Mouse (Mus musculus) heart, embryonic 15.5 days (tissue): ENCODE data around the gene Tma7. TPM values are rescaled to one million over a fixed set of nuclear protein-coding genes. Genes with fewer than 3 reads are reported as not detected.

Source experiments
- ATAC-seq: fragments of 200-750 bp; cut with Nextera tagmentation; replicated peaks from 2 replicates; pipeline ENCODE4 v1.8.0; 2017; ENCODE audit warnings: low read depth, moderate TSS enrichment; ENCODE audit not compliant: insufficient number of reproducible peaks, insufficient read depth, low FRiP score
- H3K27ac ChIP-seq: fragments of 300-500 bp; sonication (generic); 2 replicates; pipeline ENCODE4 v1.5.1; 2015; ENCODE audit warnings: mild to moderate bottlenecking, inconsistent platforms
- H3K27me3 ChIP-seq: fragments of 300-500 bp; sonication (generic); 2 replicates; pipeline ENCODE4 v1.6.1; 2015; ENCODE audit warnings: inconsistent platforms
- H3K36me3 ChIP-seq: fragments of 300-500 bp; sonication (generic); 2 replicates; pipeline ENCODE4 v1.6.1; 2015; ENCODE audit warnings: mild to moderate bottlenecking, inconsistent platforms
- H3K4me1 ChIP-seq: fragments of 300-500 bp; sonication (generic); replicated peaks from 2 replicates; pipeline ENCODE4 v1.6.1; 2015; ENCODE audit warnings: inconsistent platforms
- H3K4me2 ChIP-seq: fragments of 300-500 bp; sonication (generic); 2 replicates; pipeline ENCODE4 v1.6.1; 2015; ENCODE audit warnings: inconsistent platforms, mild to moderate bottlenecking, moderate library complexity
- H3K4me3 ChIP-seq: fragments of 300-500 bp; sonication (generic); 2 replicates; pipeline ENCODE4 v1.5.1; 2015; ENCODE audit warnings: mild to moderate bottlenecking, inconsistent platforms
- H3K9ac ChIP-seq: fragments of 300-500 bp; sonication (generic); 2 replicates; pipeline ENCODE4 v1.6.1; 2015; ENCODE audit warnings: mild to moderate bottlenecking, inconsistent platforms
- H3K9me3 ChIP-seq: fragments of 300-500 bp; sonication (generic); replicated peaks from 2 replicates; pipeline ENCODE4 v1.6.1; 2016; ENCODE audit warnings: inconsistent platforms
- WGBS: fragments of 180-500 bp; shearing (Covaris S2); methylation state at CpG from one replicate; pipeline ENCODE4 v1.1.7; 2015; ENCODE audit warnings: mixed read lengths; 5-methylcytosine and 5-hydroxymethylcytosine counted together
- polyA plus RNA-seq: library from polyadenylated mRNA; unstranded; fragments of >200 nt; fragmentation: Nextera tagmentation; extraction: Ambion mirVana; gene quantifications from 2 replicates; pipeline ENCODE4 v1.2.1, GENCODE M21; 2015

The Tma7 gene
- polyA plus RNA-seq, 1 experiment from 2014 or later = 539 TPM

DNA sequence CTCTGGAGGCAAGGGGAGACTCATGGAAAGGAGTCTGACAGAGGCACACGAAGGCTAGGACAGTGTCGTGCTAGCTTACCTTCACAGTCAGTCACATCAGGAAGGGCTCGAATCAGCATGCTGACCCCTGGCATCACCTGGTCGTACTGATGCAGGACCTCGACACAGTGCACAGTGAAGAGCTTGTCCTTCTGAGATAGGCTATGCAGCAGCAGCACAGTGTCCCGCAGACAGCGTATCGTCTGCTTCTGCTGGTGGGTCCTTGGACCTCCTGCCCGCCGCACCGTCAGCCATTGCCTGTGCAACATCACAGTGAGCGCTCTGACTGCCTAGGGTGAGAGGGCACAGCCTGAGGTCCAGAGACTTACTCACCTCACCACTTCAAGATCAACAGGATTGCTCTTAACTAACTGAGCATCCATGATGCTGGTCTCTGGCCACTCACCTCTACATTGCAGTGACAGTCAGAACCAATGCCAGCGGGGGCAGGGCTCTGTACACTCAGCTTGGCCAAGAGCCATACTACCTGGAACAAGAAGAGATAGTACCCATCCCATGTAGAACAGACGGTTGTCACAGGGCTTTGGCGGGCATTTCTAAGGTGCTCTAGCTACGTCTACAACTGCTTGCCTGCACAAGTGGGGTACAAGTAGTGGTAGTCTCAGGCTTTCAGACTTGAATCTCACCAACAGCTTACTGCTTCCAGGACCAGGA, 22.0 kb downstream of the Tma7 start:
- Histone ChIP-seq H3K27me3 (no peaks in the 10 kb centered on the region), H3K27ac (peak overlapping the region; percentile 92; the same call in 1 of the 2 replicates), H3K36me3 (peaks cover 31% of the 10 kb centered on the region)

DNA sequence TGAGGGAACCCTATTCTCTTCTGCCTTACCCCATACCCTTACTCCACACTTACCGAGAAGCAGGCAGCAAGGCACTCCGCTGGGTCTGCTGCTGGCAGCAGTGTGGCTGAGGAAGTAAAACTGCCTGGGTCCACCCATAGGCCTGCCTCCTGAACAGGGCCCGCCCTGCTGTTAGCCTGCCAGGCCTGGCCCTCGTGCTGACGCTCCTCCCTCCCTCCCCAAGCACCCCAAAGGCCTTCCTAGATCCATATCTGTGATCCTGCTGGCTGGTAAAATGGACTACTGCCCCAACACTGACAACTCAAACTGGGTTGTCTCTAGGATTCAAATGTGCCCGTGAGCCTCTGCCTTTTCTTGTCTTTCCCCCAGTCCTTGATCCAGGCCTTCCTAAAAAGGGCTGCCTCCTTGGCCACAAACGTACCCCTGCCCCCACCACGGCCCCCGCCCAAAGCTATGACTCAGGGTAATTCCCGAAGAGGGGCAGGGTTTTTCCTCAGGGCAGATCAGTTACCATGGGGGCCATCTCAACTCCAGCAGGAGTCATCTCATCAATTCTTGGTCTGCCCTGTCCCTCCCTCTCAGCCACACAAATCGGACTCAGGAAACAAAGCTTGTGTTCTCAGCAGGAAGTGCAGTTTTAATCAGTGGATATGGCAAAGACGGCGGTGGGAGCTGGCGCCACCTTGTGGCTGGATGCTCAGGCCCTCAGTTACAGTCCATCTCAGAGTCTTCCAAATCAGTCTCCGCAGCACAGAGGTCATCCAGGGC, 23.1 kb downstream of the Tma7 start, which contains the start of gene Trex1:
Trex1 (minus strand) TSS at position 599 of the 768 bp plus-strand sequence.
- Histone ChIP-seq H3K36me3 (peaks cover 20% of the 10 kb centered on the region), H3K4me2 (peak within 1 kb of the TSS; percentile 69), H3K27me3 (no peaks in the 10 kb centered on the region), H3K4me3 (peak within 1 kb of the TSS; percentile 50), H3K9me3 (no peaks in the 10 kb centered on the region), H3K4me1 (peaks cover 36% of the 10 kb centered on the region), H3K27ac (peak within 1 kb of the TSS; percentile 92), H3K9ac (peak within 1 kb of the TSS; percentile 56)
- peak; percentile 83 for ATAC-seq
- 6% methylated on average over 15 of the region's 15 CpGs for WGBS

More for the DNA sequence above, 22.0 kb downstream of the Tma7 start:
- Histone ChIP-seq H3K4me3 (no peak overlapping the region), H3K9ac (no peak overlapping the region), H3K9me3 (no peaks in the 10 kb centered on the region), H3K4me1 (peaks cover 25% of the 10 kb centered on the region), H3K4me2 (no peak overlapping the region)
- 87% methylated on average over 16 of the region's 16 CpGs for WGBS
- ATAC-seq = no peak

DNA sequence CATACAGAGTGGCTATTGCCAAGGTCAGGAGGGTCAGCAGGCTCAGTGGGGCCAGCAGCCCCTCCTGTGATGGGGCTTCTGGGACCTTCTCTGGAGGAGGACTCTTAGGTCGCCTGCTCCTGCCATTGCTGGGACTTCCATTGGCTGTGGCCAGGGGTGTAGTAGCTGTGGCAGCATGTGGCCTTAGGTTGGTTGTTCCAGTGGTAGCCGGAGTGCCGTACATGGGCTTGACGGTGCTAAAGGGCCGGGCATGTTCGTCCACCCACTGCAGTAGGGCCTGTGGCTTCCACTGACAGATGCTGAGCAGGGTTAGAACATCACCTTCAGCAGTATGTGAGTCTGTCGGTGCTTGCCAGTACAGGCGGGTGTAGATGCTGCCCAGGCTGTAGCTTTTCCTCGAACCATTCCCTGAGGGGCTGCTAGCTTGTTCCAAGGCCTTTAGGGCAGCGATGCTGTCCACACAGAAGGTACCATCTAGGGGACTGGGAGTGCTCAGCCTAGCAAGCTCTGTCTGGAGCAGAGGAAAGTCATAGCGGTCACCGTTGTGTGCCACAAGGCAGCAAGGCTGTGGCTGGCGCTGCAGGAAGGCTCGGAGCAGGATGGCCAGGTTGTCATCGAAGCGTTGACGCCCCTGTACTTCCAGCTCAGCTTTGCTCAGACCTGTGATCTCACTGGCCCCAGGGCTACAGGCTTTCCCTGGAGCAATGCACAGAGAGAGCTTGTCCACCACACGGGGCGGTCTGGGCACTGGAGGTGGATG, 24.2 kb downstream of the Tma7 start:
- Histone ChIP-seq H3K9me3 (no peaks in the 10 kb centered on the region), H3K9ac (peak overlapping the region; percentile 56; the same call in 1 of the 2 replicates), H3K4me3 (peak overlapping the region; percentile 50), H3K27me3 (no peaks in the 10 kb centered on the region), H3K27ac (peak overlapping the region; percentile 92), H3K36me3 (peaks cover 16% of the 10 kb centered on the region), H3K4me2 (peak overlapping the region; percentile 69; the same call in 1 of the 2 replicates), H3K4me1 (peaks cover 36% of the 10 kb centered on the region)
- 89% methylated on average over 19 of the region's 19 CpGs for WGBS
- no peak for ATAC-seq

DNA sequence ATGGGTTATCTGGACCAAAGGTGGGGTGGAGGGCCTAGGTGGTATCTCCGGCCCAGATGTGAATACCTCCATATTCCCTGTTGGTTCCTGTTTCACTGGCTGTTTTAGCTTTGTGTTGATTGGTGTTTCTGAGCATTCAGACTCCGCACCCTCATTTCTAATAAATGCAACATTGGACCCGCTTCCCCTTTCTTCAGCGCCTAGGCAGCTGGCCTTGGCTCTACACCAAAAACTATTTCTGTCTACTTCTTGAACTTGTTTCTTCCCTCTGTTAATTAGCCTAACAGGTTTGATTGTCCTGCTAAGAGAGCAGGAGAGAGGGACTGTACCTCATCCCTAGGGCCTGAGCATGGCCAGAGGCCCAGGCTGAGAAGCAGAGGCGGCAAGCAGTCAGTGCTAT, 24.8 kb downstream of the Tma7 start:
- peak overlapping the region; percentile 22; the same call in 1 of the 2 replicates for H3K27ac ChIP-seq
- no peak overlapping the region for H3K4me3 ChIP-seq
- no peaks in the 10 kb centered on the region for H3K9me3 ChIP-seq
- no peak for ATAC-seq
- peaks cover 16% of the 10 kb centered on the region for H3K36me3 ChIP-seq
- peaks cover 36% of the 10 kb centered on the region for H3K4me1 ChIP-seq
- 0 out of 2 replicates have a peak overlapping the region, but pooled peaks have one; percentile 69 for H3K4me2 ChIP-seq
- H3K9ac ChIP-seq = no peak overlapping the region
- no peaks in the 10 kb centered on the region for H3K27me3 ChIP-seq
- 87% methylated on average over 5 of the region's 5 CpGs for WGBS

DNA sequence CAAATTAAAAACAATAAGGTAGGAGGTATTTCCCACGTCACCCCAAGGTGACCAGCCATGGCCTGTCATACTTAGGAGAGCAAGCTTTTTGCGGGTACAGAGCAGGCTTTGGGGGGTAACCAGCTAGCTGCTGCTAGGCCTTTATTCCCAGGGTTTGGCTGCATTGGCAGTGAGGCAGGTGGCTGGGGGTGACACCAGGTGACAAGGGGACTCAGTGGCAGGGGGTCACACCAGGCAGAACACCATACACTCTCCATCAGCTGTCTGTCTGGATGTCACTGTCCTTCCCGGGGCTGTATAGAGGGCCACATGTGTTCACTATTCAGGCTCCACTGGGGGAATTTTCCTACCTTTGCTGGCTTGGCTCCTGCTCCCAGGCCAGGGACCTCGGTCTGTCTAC, 25.5 kb downstream of the Tma7 start:
- ATAC-seq = no peak
- WGBS = 83% methylated on average over 4 of the region's 4 CpGs

DNA sequence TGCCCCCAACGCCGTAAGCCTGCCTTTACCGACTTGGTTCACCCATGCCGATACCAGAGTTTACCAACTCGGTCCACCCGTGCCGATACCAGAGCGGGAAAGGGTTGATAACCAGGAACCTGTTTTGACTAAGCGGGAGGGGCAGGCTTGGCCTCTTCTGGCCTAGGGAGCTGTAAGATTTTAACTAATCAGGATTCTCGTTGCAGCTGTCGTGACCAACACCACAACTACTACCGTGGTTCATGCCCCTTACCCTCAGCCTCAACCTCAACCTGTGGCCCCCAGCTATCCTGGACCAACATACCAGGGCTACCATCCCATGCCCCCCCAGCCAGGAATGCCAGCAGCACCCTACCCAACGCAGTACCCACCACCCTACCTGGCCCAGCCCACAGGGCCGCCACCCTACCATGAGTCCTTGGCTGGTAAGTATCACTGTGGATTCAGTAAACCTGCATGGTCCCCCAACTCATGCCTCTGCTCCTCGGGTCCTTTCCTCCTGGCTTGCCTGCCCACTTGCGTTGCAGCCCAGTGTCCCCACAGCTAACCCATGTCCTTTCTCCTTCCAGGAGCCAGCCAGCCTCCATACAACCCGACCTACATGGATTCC, 26.2 kb downstream of the Tma7 start:
- 90% methylated on average over 17 of the region's 17 CpGs for WGBS
- H3K9ac ChIP-seq = no peak overlapping the region
- H3K4me2 ChIP-seq = no peak overlapping the region
- no peaks in the 10 kb centered on the region for H3K9me3 ChIP-seq
- no peaks in the 10 kb centered on the region for H3K27me3 ChIP-seq
- peaks cover 16% of the 10 kb centered on the region for H3K36me3 ChIP-seq
- no peak for ATAC-seq
- peaks cover 36% of the 10 kb centered on the region for H3K4me1 ChIP-seq
- H3K27ac ChIP-seq = no peak overlapping the region
- no peak overlapping the region for H3K4me3 ChIP-seq

More for the DNA sequence above, 25.5 kb downstream of the Tma7 start:
- H3K9me3 ChIP-seq = no peaks in the 10 kb centered on the region
- no peaks in the 10 kb centered on the region for H3K27me3 ChIP-seq
- H3K4me2 ChIP-seq = no peak overlapping the region
- H3K9ac ChIP-seq = no peak overlapping the region
- H3K4me3 ChIP-seq = no peak overlapping the region
- no peak overlapping the region for H3K27ac ChIP-seq
- peaks cover 16% of the 10 kb centered on the region for H3K36me3 ChIP-seq
- H3K4me1 ChIP-seq = peaks cover 36% of the 10 kb centered on the region

DNA sequence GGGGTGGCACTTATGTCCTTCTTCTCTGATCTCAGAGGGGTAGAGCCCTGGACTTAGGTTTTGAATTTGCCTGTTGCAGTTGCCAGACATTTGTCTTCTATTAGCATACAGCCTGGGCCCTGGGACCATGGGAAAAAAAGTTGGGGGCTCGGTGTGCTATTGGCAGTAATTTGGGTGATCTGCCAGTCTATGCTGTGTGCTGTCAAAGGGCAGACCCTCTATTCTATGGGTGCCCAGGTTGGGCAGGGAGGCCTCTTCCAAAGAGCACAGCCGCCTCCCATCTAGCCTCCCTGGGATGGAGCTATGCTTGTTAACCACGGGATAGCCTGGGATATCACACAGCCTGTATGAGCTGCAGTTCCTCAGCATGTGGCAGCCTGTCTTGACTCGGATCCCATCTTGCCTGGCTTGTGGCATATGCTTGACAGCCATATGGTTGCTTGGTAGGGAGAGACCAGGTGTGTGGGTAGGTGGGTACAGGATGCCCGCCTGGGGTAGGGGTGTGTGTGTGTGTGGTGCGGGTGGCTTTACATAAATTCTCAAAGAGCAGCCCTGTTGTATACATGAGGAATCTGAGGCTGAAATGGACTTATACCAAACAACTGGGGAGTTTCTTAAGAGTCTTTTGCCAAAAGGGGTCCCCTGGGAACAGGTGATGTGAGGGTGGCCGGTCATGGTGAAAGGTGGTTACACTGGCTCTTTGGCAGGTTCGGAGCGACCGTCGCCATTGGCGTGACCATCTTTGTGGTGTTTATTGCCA, 26.9 kb downstream of the Tma7 start:
- Histone ChIP-seq H3K9ac (peak overlapping the region; percentile 36), H3K27me3 (no peaks in the 10 kb centered on the region), H3K27ac (peak overlapping the region; percentile 79), H3K4me3 (peak overlapping the region; percentile 41), H3K36me3 (peaks cover 16% of the 10 kb centered on the region), H3K4me1 (peaks cover 36% of the 10 kb centered on the region), H3K4me2 (peak overlapping the region; percentile 57), H3K9me3 (no peaks in the 10 kb centered on the region)
- WGBS = 90% methylated on average over 12 of the region's 12 CpGs
- no peak for ATAC-seq

DNA sequence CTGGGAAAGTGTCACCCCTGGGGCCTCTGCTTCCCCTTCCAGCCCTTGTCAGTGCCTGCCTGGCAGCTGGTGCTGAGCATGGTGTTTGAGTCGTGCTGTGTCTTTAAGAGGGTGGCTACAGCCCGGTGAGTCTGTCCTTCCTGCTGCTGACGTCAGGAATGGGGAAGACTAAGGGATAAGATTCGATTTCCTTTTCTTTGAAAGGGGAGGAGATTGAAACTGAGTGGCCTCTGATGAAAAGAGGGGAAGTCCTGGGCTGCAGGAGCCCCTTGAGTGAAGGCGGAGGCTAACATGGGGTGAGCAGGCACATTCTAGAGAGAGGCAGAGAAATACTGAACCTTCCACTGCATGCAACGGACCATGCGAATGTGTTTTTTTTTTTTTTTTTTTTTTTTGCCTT, 27.7 kb downstream of the Tma7 start:
- Histone ChIP-seq H3K27ac (peak overlapping the region; percentile 79), H3K4me1 (peaks cover 34% of the 10 kb centered on the region), H3K9ac (peak overlapping the region; percentile 36; the same call in 1 of the 2 replicates), H3K27me3 (no peaks in the 10 kb centered on the region), H3K36me3 (peaks cover 16% of the 10 kb centered on the region), H3K9me3 (no peaks in the 10 kb centered on the region), H3K4me3 (peak overlapping the region; percentile 41), H3K4me2 (peak overlapping the region; percentile 57)
- WGBS = 10% methylated on average over 7 of the region's 7 CpGs
- ATAC-seq = peak; percentile 78

DNA sequence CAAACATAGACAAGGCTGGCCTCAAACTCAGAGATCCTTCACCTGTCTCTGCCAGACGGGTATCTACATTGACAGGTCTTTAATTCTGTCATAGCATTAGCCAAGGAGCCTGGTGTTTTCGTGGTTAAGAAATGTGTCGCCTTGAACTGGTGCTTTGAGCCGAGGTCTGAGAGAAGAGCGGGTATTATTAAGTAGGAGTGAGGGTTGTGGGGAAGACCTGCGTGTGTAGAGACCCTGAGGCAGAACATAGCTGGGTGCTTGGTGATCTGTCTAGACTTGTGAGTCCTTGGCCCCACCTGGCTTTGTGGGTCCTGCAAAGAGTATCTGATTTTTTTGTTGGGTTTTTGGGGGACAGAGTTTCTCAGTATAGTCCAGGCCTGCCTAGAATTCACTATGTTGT, 28.5 kb downstream of the Tma7 start:
- H3K9ac ChIP-seq = no peak overlapping the region
- ATAC-seq = no peak
- peak overlapping the region; percentile 79 for H3K27ac ChIP-seq
- H3K9me3 ChIP-seq = no peaks in the 10 kb centered on the region
- WGBS = 73% methylated on average over 6 of the region's 6 CpGs
- no peak overlapping the region for H3K4me2 ChIP-seq
- peaks cover 16% of the 10 kb centered on the region for H3K36me3 ChIP-seq
- no peak overlapping the region for H3K4me3 ChIP-seq
- peaks cover 26% of the 10 kb centered on the region for H3K4me1 ChIP-seq
- no peaks in the 10 kb centered on the region for H3K27me3 ChIP-seq

DNA sequence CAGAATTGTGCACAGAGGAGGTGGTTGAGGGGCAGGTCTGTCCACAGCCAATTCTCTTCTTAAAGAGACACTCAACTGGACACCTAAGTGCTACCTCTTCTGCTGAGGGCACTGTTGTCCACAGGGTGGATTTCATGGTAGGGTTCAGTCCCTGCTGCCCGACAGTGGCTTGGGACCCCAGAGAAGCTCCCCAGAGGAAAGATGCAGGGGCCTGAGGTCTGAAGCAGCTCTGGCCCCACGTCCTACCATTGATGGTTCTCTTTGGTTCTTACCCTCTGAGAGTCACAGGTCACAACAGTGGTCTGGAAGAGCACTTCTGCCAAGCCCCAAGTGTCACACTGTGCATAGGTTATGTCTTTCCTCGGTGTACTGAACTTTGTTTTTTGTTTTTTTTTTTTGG, 29.0 kb downstream of the Tma7 start:
- H3K36me3 ChIP-seq = peaks cover 14% of the 10 kb centered on the region
- no peaks in the 10 kb centered on the region for H3K27me3 ChIP-seq
- no peak overlapping the region for H3K4me2 ChIP-seq
- no peak overlapping the region for H3K9ac ChIP-seq
- 75% methylated on average over 3 of the region's 3 CpGs for WGBS
- no peak overlapping the region for H3K4me3 ChIP-seq
- no peak overlapping the region for H3K27ac ChIP-seq
- ATAC-seq = no peak
- peaks cover 21% of the 10 kb centered on the region for H3K4me1 ChIP-seq
- H3K9me3 ChIP-seq = no peaks in the 10 kb centered on the region
